Mouse (Mus musculus): ENCODE data around the gene Creb3l4.

Gene Creb3l4

DNA sequence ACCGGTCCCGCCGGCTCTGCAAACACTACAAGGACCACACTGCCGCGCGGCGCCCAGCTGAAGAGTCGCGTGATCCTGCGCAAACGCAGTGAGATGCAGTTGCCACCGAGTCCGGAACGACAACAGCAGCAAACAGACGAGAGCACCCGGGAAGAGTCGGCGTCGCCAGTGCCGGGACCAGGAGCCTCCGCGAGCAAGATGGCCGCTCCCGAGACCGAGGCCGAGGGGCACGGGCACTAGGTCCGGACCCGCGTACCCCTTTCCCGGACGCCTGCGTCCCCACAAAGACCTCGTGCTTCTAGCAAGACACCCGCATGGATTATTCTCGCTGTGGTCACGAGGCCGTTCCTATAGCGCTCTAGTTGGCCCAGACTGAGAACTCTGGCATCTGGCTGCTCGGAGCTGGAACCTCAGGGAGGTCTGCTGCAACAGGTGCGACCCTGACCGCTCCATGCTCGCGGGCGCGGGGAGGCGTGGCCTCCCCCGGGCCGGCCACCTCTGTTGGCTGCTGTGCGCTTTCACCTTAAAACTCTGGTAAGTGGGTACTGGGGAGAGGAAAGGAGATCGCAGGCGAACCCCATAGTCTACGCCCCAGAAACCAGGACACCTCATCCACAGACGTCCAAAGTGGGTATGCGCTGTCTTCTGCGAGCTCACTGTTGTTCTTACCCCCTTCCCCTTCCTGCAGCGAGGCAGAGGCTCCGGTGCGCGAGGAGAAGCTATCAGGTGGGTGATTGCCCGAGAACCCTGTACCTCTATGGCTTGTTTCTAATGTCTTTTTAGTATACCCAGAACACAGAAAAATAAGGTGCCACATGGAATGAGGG, 11.6 kb downstream of the Creb3l4 start, which contains the start of gene Jtb:
TSS of gene Jtb (plus strand) at position 91 of the 827 bp plus-strand sequence.
- peak; percentile 96 for DNase-seq (ENCODE audit: low spot score)

DNA sequence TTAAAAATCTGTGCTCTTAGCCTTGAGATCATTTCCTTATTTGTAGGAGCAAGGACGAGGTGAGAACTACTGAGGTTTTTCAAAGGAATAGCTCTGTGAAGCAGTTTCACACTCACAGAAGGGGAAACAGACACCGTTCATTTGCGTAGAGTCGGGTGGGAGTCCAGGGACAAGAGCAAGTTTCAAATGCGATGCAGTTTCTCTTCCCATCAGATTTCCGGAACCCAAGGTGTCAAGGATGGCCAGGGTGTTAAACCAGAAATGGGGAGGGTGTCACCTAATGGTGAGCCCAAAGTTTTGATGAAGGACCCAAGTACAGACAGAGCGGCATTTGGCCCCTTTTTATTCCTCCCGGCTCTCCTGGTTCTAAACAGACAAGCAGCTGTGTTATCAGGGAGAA, 12.2 kb downstream of the Creb3l4 start:
- no peak for DNase-seq (ENCODE audit: low spot score)

DNA sequence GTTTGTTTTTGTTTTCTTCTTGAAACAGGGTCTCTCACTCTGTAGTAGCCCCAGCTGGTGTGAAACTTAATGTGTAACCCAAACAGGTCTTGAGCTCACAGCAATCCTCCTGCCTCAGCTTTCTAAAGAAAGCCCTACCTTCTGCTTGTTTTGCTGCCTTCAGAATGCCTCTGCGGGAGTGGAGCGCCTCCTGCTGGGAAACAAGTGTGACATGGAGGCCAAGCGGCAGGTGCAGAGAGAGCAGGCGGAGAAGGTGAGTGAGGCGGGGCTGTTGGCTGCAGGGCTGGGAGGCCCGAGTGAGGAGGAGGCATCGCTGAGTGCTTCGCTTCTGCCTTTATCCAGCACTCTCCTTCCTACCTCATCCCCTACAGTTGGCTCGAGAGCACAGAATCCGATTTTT, 19.0 kb downstream of the Creb3l4 start:
- DNase-seq (ENCODE audit: low spot score): no peak

DNA sequence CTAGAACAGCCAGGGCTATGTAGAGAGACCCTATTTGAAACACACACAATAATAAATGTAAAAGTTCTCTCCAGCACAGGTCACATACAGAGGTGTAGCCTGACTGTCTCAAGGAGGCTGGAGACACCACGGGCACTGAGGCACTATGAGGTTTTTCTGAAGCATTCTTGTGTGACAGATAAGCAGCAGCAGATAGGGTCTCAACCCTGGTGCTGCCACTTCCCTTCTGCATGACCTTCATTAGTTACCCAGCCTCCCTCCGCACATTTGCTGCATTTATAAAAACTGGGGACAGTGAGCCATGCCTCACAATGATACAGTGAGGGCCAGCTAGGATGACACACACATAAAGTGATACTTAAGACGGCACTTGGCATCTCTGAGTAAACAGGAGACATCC, 20.4 kb downstream of the Creb3l4 start:
- DNase-seq (ENCODE audit: low spot score): no peak

DNA sequence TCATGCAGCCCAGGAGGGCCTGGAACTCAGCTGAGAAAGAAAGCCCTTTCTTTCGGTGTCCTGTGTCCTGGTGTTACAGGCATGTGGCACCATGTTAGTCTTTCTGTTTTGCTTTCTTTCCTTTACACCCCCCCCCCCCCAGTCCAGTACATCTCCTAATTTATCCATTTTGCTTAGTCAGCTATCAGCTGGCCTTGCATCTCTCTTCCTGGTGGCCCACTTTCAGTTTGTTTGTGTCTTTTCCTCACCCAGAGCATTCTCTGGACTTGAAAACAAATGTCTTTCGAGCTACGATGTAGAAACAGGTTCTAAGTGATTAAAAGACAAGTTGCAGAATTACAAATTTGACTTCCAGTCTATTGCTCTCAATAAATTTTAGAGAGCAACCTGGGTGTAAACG, 20.9 kb downstream of the Creb3l4 start:
- DNase-seq (ENCODE audit: low spot score): no peak

DNA sequence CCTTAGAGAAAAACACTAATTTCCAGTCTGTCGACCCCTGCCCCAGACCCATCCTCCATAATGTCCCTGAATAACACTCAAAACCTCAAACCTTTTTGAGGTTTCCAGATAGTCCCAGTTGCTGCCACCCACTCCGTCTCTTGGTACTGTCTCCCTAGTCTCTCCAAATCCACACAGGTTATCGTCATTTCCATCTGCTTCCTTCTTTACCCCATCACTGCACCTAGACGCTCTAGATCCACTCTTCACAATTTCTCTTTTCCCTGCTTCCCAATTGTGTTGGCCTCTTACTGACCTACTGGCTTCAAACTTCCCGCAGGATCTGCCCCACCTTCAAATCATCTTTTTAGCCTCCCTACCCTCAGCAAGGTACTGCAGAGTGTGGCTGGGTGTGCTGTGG, 22.2 kb downstream of the Creb3l4 start:
- DNase-seq (ENCODE audit: low spot score): no peak

DNA sequence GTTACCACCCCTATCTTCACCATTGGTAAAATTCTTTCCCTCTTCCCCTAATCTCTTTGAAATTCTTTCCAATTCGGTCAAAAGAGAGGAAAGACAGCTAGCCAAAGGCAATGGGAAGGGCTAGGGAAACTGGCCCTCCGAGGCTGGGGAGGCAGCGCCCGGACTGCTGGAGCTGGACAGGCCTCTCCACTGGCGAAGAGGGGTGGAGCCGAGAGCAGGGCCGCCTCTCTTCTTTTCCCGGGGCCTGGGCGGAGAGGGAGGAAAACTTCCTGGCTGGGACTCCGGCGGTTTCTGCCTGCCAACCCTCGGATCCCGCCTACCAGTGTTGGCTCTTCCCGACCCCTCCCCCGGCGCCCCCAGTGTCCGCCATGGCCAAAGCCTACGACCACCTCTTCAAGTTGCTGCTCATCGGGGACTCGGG, 22.8 kb downstream of the Creb3l4 start:
- peak; percentile 88 for DNase-seq (ENCODE audit: low spot score)

DNA sequence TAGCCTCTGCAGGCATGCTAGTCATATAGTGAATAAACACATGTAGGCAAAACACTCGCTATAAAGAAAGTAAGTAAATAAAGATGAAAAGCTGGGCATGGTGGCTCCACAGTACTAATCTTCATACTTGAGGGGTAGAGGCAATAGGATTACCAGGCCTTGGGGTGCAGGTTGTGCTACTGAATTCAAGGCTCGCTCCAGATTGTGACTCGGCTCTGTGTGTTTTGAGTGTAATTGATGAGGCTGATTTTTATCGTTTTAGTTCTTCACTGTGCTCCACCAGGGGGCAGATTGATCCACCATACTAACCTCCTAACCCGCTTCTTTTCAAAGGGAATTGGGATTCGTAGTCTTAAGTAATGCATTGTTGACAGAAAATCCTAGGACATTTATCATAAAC, 23.2 kb downstream of the Creb3l4 start:
- DNase-seq (ENCODE audit: low spot score): peak; percentile 61

DNA sequence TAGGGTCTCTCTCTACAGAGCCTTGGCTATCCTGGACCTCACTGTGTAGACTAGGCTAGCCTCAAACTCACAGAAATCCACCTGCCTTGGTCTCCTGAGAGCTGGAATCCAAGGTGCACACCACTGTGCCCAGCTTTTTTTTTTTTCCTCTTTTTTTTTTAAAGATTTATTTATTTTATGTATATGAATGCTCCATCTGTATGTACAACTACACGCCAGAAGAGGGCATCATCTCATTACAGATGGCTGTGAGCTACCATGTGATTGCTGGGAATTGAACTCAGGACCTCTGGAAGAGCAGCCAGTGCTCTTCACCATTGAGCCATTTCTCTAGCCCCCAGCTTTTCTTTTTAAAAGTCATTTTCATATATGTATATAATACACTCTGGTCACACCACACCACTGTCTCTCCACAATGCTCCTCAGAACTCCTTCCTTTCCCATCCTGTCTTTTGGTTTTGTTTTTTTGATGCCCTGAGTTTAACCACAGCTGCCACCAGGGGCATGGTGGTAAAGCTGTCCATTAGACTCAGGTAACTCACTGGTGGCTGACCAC, 27.4 kb downstream of the Creb3l4 start:
- peak; percentile 24 for DNase-seq (ENCODE audit: low spot score)

DNA sequence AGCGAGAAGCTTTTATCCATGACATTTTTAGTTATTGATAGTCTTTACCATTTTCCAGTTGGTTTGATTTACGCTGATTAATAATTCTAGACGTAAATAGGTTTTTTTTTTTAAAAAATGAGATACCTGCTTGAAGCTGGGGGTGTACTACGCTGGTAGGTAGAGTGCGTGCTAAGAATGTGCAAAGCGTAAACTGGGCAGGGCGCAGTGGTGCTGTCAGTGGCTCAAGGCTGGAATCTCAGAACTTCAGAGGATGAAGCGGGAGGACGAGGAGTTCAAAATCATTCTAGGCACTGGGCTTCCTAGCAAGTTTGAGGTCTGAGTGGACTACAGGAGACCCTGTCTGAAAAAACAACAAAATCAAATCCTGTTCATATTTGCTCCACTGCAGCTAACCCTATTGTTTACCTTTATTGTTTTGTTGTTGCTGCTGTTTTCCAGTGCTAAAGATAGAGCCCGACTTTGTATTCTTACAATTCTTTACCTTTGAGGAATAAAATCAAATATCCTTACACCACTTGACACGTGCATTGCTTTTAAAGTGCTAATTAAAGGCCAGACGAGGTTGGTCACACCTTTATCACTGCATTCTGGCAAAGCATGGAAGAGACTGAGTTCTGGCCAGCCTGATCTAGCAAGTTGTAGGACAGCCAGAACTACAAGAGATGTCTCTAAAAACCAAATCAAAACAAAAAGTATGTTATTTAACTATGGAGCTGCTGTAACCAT, 29.2 kb downstream of the Creb3l4 start:
- peak; percentile 18 for DNase-seq (ENCODE audit: low spot score)

DNA sequence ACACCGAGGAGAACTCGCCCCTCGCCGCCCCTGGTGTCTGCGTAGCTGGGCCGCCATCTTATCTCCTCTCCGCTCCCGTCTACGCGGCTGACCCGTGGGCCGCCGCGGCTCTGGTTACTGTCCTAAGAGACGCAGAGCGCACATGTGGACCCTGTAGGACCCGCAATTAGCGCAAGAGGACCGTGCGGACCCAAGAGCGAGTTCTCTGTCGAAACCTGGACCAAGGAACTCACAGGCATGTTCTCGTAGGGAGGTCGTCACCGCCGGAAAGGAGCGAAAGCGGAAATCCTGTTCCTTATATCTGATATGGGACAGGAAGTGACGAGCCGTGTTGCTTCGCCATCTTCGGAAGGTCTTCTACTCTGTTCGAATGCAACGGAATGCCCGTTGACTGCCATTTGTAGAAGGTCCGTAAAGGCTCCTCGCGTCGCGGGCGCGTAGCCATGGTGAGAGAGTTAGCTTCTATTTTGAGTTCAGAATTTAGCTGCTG, 29.9 kb downstream of the Creb3l4 start, which contains the start of the genes Rps27 and Rab13:
TSS of gene Rps27 (minus strand) at position 275 of the 490 bp plus-strand sequence.
TSS of gene Rab13 (plus strand) at position 319 of the 490 bp plus-strand sequence.
- DNase-seq (ENCODE audit: low spot score): peak; percentile 96

DNA sequence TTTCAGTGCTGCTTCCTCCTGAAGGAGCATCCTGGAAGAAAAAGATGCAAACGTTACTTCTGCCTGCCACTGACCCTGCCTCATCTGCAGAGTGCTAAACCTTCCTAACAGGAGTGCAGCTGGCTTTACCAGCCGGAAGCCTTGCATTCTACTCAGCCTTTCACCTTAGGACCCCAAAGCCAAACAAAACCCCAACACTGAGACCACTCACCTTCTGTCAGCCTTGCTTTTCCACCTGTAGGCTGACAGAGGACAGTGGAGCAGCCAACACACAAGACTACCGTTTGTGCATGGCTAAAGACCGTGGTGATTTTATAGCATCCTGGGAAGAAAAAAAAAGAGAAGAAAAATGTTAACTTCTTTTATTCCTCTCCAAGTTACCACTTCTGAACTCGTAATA, 30.6 kb downstream of the Creb3l4 start:
- no peak for DNase-seq (ENCODE audit: low spot score)

DNA sequence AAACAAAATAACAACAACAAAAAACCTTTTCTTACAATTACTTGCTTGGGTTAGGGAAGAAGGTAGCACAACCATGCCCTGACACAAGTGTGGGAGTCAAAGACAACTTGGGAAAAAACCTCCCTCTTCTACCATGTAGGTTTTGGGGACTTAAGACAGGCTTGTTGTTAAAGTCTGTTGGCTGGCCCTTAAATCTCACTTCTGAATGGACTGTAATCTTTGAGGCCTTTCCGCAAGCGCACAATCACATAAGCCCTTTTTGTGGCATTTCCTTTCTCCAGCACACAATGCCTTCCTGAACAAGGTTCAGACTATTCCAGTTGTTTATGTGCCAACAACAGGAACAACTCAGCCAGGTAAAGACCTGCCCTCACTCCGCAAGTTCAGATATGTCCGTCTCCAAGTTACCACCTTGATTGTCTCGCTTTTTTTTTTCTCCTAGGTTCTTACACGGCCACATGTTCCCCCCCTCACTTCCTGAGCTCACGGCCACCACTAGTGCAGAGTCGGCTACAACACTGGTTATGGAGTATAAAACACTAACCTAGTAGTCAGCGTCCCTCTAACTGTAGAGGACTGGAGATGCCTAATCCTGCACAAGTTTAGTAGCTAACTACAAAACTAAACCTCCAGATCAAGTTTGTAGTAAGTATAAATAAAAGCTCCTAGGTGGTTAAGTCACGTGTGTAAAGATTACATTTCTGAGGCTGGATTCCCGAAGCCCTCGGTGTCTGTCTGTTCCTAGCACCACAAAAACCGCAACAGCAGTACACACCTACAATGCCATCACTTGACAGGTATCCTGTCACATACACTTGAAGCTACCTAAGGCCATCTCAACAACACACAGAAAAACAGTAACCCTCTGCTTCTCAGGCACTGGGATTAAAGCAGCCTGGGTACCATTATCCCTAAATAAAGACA, 31.6 kb downstream of the Creb3l4 start:
- DNase-seq (ENCODE audit: low spot score): no peak

DNA sequence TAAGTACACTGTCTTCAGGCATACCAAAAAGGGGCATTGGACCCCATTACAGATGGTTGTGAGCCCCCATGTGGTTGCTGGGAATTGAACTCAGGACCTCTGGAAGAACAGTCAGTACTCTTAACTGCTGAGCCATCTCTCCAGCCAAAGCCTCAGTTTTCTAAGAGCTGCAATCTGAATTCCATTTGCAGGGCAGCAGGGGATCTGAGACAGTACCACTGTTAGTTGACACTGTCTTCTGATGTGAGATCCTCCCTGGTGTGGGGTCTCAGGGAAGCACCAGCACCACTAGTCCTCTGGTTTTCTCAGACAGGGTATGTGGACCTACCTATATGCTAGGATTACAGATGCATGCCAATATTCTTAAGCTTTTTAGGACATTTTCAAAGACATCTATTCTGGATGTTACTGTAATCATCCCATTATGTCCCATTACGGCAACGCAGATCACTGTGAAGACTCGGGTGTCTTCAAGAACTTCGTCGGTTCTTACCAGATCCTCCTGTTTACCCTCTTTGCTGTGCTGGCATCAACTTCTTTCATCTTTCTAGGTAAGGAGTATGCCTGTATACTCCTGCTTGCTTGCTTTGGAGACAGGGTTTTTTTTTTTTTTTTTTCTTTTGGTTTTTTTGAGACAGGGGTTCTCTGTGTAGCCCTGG, 33.3 kb downstream of the Creb3l4 start:
- DNase-seq (ENCODE audit: low spot score): no peak

DNA sequence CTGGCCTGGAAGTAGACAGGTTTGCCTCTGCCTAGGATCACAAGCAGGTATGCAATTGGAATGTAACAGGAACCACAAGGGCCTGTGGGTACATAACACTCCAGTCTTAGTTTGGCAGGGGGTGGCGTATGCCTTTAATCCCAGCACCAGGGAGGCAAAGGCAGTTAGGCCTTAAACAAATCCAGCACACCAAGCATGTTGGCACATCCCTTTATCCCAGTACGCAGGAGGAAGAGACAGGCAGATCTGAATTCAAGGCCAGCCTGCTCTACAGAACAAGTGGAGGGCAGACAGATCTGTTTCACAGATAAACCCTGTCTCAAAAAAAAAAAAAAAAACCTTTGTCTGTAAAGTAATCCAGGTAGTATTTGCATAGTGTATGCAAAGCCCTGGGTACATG, 34.6 kb downstream of the Creb3l4 start:
- DNase-seq (ENCODE audit: low spot score): peak; percentile 38

DNA sequence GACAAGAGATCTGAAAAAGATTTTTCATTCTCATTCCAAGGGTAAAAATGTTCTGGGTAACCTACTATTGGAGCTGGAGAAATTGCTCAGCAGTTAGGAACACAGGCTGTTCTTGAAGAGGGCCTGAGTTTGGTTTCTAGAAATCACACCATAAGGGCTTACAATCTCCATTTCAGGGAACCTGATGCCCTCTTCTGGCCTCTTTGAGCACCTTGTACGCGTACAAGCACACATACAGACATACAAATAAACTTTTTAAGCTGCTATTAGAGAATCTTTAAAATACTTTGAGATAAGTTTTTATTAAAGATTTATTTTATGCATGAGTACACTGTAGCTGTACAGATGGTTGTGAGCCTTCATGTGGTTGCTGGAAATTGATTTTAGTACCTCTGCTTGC, 38.7 kb downstream of the Creb3l4 start:
- DNase-seq (ENCODE audit: low spot score): no peak

DNA sequence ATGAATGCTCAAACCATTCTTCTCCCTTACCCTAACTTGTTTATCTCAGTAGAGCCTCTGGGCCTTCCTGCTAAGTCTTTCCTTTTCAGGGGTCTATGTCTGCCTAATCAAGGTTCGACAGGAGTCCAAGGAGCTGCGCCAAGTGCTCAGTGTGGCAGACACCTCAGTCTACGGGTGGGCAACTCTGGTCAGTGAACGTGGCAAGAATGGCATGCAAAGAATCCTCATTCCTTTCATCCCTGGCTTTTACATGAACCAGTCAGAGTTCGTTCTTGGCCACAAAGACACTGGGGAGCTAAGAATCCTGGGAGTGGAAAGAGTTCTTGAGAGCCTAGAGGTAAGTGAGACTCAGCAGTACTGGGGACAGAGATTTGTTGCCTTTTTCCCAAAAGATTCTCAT, 39.7 kb downstream of the Creb3l4 start:
- DNase-seq (ENCODE audit: low spot score): no peak

DNA sequence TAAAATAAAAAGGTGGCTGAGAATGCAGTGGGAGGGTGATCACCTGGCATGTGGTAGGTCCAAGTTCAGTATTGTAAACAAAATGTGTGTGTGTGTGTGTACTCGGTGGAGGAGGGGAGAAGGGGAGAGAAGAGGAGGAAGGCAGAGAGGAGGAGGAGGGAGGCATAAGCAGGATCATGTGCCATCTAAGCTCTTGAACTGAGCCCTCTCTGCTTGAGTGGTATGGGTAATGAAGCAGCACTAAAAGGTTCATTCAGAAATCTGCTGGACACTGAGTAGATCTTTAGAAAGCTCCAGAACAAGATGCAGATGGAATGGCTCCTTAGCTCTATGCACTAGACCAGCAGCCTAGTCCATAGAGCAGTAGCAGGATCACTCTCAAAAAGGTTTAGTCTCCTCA, 40.4 kb downstream of the Creb3l4 start:
- DNase-seq (ENCODE audit: low spot score): no peak

DNA sequence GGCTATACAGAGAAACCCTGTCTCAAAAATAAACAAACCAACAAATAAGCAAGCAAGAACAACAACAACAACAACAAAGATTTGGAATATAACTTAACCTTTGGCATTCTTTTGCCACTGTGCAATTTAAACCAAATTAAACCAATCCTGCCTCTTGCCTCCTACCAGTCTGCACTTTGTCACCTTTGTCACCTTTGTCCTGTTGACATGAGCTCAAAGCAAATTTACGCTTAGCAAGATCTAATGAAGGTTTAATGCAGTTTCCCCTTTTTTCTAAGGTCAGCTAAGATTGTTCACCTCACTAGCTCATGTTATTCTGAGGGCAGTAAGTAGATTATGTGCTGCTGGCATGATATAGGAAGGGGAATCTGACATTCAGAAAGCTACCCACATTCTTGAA, 45.8 kb downstream of the Creb3l4 start:
- no peak for DNase-seq (ENCODE audit: low spot score)

DNA sequence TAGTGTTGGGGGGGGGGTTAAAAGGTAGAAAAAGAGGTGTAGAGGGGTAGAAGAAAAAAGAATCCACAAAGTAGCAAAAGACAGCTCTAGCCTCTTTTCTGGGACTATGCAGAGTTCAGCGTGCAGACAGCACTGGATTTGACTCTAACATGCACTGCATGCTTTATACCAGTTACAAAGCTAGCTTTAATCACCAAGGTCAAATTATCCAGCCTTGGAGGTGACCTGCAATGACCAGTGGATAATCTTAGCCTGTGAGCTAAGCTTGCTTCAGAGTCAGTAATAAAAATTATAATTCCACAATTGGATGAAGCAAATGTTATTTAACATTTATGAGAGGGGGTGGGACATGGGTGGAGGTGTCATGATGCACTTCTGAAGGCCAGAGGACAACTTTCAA, 47.7 kb downstream of the Creb3l4 start:
- no peak for DNase-seq (ENCODE audit: low spot score)

DNA sequence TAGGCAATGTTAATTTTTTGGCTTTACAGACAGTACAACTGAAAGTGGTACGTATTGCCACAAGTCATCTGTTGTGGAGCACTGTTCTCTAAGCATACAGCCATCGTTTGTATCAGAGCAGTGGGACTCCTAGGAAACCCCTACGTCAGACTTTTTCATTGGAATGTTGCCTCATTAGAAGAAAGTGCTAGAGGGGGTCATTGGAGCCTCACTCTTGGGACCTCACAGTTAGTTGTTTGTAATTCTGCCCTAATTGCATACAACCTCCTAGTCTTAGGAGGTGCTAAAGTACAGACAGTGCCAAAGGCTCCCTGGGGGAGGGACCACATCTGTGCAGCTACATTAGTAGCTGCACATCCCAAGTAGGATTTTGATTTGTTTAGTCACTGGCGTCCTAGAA, 48.6 kb downstream of the Creb3l4 start:
- DNase-seq (ENCODE audit: low spot score): no peak

Data from lung, postnatal 25 days (tissue).